Mouse (Mus musculus): ENCODE data around the gene Ankrd13d. TPM values are rescaled to one million over a fixed set of nuclear protein-coding genes. Genes with fewer than 3 reads are reported as not detected.

Gene Ankrd13d
- total RNA-seq, 2 experiments from 2014 or later: 3.5 to 8.5 TPM

DNA sequence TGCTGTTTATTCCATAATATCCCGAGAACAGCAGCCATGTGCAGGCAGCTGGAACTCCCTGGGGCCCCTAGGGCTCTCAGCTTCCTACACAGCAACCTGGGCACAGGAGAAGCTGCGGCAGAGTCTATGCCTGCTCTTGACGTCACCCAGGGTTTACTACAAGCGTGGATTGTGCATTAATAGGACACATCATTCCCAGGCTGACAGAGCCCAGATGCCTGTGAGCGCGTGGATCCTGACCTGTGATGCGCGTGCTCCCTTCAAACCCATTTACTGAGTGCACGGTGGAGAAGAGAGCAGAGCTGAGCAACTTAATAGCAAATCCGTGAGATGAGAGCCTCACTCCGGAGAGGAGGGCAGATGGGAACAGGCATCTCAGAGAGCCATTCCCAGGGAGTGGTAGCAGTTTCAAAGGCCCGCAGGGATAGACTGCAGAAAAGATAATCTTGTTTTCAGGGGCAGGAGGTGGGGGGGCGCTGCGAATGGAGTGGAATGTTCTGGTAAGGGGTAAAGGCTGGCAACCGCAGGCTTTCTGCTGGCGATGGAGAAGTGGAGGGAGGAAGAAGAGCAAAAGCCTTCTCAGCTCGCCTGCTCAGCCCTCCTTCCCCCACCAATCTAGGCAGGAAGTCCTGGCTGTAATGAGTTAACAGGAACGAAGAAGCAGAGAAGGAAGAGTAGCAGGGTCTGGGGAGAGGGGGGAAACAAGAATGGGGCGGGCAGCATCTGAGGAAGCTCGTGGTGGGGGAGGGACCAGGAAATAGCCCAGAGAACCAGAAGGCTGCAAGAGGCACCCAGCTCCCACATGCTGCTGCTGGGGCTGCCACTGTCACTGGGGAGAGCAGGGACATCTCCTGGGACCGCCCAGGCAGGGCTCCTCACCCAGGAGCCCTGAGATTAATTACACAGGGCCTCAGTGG lies 19.1 kb upstream of the Ankrd13d start:
- DNase-seq: no peak

DNA sequence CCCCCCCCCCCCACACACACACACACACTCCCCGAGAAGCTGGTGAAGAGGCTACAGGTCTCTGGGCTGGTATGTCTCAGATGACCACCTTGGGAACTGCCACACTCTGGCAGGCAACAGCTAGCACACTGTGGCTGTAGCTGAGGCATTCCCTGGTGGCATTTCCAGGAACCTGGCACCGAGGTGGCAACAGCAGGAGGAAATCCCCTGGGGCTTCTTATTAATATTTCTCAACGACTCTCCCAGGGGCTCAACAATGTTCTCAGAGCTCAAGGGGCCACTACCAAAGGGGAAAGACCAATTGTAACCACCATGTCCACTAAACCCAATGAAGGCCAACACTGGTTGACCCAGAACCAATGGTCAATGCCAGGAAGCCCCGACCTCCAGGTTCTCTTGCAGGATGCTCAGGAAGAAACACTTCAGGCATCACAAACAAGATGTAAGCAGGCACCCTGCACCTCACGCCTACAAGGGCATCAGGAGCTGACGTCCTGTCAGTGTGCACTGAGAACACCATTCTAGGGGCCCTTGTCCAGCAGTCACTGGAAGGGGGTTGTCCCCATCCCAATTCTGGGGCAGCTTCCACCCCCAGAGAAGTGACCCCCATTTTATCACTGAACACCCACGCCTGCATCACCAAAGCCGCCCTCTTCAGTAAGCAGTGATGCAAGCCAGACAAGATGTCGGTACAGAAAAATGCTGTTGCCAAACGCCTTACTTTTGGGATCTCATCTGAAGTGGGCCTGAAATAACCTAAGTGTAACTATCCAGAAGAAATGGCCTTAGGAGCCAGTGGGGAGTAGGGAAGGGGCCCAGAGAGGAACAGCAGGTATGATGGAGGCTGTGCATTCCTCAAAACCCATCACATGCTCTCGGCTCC lies 18.2 kb upstream of the Ankrd13d start:
- no peak for DNase-seq

DNA sequence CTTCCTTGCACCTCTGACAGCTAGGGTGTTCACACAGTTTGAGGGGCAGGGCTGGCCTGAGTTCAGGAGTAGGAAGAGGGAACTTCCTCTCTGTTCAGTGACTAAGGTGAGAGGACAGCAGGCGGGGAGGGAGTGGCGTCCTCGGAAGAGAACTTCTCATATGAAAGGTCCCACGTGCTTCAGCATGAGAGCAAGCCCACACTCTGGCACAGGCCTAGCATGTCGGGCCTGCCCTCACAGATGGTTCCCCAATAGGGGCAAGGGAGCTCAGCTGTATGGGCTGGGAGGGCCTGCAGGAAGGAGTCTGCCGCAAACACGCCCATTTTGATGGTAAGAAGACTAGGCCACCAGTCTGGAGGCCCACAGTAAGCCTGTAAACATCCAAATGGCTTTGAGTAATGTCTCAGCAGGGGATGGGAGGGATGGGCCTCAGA lies 17.4 kb upstream of the Ankrd13d start:
- no peak for DNase-seq

DNA sequence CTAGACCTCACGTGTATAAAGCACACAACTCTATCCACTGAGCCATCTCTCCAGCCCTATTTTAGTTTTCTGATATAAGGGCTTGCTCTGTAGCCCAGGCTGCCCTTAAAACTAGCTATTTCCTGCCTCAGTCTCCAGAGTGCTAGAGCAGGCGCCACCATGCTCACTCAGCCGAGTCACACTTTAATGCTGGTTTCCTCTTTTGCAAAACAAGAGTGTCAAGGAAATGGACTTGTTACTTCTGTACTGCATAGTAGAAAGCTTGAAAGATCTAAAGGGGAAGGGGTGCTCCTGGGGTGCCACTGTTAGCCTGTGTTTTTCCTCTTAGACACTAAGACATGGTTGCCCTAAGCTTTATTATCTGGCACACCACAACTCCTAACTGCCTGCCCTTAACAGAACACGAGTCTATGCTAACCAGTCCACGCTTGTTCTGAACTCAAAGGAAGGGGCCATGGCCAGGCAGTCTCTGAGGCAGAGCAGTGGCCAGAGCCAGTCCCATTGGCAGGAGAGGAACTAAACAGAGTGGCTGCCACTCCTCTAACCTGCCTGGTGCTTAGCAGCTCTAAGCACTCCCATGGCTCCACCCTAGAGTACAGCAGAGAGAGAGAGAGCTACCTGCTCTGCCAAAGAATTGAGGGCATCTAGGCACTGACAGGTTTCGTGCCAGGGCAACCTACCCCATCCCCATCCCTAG lies 16.8 kb upstream of the Ankrd13d start:
- DNase-seq: no peak

DNA sequence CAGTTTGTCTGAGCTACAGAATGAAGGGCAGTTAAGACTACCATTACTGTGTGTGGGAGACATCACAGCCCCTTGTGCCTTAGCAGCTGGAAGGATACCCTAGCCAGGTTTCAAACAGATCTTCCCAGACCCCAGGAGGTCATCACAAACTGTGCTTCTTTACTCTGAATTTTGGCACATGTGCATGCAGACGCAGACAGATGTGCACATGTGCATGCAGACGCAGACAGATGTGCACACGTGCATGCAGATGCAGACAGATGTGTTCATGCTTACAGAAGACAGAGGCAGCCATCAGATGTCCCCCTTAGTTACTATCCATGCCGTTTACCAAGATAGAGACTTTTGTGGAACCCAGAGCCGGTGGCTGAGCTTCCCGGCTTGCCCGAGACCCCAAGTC lies 16.2 kb upstream of the Ankrd13d start:
- no peak for DNase-seq

DNA sequence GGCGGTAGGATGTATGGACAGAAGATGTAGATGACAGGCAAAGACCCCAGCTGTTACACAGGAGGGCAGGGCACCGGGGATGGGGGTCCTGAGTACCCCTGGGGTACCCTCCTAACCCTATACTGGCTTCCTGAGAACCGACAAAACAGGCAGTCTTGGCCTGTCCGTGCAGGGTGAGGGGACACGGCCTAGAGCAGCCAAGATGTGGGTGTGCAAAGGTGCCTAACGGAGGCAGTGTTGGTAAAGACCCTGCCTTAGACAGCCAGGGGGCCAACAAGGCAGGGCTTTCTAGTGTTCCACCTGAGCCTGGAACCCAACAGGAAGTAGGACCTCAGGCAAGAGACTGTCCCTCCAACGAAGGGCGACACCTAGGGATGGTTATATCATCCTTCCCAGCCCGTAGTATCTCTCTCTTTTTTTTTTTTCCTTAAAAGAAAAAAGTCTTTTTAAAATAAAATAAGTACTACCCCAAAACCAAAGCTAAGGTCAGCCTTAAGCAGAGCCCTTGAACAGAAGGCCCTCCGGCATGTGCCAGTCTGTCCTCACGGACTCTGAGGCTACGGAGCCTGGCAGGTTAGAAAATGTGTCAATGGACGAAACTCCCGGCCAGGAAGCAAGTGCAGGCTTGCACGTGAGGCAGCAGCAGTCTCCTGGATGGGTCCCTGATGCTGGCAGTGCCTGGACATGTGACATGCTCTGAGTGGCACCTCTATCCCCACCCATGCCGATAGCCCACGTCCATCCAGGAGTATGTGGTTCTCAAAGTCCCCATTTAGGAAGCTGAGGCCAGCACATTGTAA lies 15.6 kb upstream of the Ankrd13d start:
- no peak for DNase-seq

DNA sequence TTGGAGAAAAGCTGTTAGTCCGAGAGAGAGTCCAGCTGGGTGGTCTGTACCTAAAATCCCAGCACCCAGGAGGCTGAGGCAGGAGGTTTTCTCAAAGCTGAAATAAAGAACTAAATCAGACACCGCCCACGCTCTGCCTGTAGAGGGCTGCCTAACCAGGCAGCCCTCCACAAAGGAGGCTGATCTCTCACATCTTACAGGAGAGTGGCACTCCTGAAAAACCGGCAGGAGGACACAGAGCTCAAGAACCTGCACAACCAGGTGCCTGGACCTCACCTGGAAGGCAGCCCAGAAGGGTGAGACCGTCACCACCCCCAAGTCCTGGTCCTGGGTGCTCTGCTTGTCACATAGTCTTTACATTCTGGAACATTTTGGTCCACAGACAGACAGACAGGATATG lies 14.9 kb upstream of the Ankrd13d start:
- DNase-seq: no peak

DNA sequence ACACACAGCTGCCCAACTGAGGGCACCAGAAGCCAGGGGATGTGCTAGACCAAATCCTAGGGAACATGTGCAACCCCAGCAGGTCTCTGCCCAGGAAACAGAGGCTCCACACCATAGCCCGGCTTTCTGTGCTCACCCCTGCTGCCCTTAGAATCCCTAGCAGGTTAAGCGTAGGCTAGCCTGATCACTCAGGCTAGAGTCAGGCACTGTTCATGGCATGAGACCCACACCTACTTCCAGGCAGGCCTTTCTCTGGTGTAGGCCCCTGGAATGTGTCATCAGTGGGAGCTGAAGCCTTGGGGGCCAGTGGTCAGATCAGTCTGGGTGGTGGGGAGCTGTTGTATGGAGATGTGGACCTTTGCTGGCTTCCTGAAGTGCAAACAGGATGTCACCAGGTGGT lies 13.7 kb upstream of the Ankrd13d start:
- no peak for DNase-seq

DNA sequence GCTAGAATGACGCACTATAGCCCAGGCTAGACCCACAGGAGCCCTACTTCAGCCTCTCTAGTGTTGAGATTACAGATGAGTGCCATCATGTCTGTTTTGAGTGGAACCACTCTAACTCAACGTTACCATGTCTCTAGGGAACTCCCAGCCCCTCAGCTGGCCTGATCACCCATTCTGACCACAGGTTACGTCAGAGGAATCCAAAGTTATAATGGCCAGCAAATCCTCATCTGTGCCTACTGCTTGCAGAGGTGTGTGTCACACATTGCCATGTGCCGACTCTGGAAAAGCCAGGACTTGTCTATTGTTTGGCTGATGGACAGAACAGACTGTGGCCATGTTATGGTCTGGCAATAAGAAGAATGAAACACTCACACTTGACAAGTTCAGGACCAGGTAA lies 12.5 kb upstream of the Ankrd13d start:
- no peak for DNase-seq

DNA sequence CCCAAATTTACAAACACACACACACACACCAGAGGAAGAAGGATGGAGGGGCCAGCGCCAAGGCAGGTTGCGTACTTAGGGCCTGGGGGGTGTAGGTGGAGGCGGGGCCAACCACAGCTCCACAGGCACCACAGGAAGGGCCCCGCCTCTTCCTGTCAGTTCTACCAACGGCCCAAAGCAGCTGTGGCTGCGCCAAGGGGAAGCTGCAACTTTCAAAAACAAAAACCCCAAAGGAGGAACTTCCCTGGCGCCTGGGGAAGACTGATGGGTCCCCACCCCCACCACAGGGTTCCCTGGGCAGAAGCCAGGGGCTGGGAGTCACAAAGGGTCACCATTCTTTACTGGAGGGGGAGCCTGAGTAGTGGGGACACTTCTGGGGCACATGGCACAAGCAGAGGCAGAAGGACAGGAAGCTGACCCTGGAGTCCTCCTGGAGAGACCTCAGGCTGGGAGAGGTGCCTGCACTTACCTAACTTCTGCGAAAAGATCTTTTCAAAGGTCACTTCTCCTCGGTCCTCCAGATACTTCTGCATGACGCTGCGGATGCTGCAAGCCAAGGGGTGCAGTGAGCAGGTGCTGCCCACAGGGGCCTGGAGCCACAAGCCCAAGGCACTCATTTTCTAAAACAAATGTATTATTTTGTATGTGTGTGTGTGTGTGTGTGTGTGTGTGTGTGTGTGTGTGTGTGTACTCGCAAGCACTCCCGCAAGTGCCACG lies 11.6 kb upstream of the Ankrd13d start:
- DNase-seq: peak; percentile 63

DNA sequence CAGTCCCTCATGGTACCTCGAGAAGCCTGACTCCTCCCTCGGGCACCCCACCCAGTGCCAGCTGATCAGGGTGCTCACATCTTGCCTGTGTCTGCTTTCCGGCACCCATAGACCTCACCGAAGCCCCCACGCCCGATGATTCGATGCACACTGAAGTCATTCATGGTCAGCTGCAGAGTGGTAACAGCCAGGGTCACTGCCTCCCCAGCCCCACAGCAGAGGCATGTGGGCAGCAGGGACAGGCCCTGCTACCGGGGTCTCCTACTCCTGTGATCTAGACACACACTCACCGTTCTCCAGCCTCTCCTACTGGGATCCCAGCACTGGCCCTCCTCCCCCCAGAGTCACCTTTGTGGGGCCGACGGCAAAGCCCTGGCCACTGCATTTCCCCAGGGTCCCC lies 8.2 kb upstream of the Ankrd13d start:
- no peak for DNase-seq

DNA sequence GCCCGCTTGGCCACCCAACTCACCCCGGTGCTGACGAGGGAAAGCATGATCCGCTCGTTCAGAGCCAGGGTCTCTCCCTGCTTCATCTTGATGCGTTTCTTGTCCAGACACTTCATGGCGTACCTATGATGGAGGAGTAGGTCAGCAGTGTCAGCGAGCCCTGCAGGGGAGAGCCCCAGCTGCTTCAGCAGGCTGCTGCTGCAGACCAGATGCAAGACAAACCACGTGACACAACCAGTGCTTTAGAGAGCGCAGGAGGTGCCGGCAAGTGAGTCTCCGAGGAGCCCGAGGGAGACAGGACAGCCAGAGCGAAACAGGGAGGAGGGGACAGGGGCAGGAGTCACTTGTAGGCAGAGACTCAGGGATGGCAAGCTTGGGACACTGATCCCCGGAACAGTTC lies 7.8 kb upstream of the Ankrd13d start:
- DNase-seq: no peak

DNA sequence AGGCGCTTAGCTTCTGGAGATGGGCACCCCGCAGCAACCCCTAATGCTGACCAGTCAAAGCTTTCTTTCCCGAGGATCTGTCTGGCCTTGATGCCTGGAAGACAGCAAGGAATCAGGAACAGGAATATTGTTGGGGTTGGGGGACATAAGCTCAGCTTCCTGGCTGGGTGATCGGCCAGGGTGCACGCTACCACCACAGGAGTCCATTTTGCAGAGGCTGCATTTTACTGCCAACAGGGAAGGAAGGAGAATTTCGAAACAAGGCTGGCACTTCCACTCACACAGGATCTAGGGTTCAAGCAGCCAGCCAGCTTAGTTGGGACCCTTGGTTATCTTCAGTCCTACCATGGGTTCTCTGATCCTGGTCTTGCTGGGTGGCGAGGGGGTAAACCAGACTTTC lies 716 bp upstream of the Ankrd13d start:
- no peak for DNase-seq

DNA sequence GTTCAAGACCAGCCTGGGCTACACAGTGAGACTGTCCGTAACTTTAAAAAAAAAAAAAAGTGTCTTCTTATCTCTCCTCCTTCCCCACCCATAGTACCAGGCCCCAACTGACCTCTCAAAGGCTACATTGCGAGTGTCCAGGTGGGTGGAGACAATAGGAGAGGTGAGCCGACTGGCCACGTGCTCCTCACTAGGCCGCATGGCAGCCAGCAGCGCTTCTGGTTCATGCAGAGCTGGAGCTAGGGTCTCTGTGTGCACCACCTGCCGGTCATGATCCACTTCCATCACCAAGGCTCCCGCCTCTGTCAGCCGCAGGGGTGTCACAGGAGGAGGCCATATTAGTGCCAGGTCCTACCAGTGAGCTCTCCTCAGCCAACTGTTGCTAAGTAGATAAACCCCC lies 2.5 kb downstream of the Ankrd13d start:
- DNase-seq: no peak

DNA sequence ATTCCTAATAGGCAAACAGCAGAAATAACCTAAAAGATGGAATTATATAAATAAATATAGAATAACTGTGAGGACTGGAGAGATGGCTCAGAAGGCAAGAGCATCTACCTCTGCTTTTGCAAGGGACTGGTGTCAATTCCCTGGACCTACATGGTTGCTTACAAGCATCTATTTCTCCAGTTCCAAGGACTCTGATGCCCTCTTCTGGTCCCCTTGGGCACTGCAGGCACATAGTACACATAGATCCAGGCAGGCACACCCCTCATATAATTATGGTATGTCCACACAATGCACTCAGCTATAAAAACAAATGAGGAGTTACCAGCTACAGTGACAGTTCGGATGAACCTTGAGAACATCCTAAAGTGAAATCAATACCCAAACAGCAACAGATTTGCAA lies 3.5 kb downstream of the Ankrd13d start:
- no peak for DNase-seq

DNA sequence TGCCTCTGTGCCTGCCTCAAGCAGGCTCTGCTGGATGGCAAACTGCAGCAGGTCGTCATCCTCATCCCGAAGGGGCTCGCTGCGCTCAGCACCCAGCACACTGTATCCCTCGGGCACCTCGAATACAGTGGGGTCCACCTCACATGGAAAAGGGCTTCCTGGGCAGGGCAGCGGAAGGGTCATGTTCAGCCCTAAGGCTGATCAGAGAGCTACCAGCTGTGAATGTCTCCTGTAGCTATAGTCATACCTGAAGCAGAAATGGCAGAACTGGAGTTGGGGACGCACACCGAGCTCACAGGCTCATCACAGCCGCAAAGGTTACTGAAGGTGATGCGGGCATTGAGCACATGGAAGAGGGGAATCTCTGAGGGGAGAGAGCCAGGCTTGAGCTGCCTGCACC lies 12.0 kb downstream of the Ankrd13d start:
- DNase-seq: no peak

DNA sequence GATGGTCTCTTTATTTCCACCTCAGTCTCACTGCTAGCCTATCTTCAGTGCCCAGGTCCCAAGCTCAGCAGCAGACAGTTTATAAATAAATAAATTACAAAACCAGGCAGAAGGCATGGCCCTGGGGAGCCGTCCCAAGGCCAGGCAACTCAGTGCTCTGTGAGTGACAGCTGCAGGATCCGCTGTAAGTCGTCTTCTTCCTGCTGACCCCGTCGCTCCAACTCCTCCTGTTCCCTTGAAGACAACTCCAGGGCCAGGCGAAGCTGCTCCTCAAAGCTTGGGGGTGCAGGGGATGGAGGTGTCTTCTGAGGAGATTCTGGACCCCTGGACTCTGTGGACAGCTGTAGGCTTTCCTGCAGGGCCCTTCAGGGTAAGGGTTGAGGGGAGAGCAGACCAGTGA lies 12.8 kb downstream of the Ankrd13d start:
- DNase-seq: peak; percentile 54

DNA sequence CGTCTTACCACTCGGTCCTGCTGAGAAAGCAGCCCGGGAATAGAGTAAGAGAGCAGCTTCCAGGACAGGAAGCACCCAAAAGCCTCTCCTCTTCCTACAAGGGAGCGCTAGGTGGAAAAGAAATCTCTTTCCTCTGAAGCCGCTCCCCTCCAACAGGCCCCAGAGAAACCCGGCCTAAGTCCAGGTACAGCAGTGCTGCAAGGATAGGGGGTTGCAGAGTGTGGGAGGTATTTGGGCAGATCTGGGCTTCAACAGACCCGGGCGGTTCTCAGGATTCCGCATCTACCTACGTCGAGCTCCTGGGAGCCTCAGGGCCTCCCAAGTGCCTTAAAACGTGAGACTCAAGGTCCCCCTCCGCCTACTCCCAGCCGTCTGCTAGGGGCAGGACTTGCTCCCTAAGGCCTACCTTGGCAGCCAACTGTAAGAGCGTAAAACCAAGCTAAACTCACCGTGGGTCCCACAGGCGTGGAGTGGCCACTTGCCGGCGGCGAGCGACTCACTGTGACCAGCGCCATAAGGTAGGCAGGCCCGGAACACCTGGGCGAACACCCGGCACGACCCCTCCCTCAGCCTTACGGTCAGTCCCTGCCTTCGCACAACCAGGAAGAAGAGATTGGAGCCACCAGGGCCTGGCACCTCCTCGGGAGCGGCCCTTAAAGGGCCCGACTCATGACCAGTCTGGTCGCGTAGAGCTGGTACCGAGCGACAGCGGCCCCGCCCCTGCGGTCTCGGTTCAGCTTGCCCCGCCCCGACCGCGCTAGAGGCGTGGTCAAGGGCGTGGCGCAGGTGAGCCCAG lies 14.2 kb downstream of the Ankrd13d start, which contains the start of gene Ssh3:
TSS of gene Ssh3 (minus strand) at position 615 of the 796 bp plus-strand sequence.
- peak; percentile 85 for DNase-seq

DNA sequence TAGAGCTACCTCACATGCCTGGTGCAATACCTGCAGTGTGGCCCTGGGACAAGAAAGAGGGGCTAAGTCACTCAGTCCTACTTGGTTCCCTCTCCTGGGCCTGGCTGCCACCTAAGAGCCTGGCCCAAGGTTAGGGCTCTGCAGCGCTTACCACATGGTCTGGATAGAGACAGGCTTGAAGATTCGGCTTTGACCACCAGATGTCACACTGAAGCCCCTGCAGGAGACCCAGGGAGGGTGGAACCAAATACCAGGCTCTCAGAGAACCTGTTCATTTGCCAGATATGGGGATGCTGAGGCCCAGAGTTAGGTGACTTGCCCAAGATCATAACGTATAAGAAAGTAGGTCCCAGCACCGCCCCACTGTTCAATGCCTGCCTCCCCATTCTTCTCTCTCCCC lies 17.0 kb downstream of the Ankrd13d start:
- DNase-seq: no peak

DNA sequence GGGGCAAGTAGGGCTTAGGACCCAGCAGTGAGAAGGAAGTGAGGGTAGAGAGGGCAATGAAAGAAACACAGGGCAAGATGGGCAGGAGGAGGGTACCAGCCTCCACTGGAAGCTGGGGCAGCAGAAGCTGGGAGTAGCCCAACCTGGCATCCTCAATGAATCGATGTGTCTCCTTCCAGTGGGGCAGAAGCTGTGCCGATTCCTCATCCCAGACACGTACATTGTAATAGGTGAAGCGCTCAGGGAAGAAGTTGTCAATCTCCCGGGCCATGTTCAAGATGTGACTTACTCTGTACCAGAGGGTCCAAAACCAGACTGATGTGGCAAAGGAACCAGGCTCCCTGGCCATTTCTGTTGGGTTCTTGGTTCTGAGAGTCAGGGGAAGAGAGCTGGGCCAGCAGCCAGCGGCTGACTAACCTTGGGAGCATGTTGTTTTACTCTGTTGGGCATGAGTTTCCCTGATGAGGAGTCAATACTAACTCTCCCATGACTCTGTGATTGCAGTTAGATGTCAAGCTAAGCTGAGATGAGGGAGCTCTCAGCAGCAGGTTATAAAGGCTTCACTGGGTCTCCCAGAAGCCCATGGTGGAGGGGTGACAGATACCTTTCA lies 18.7 kb downstream of the Ankrd13d start:
- peak; percentile 38 for DNase-seq

All from adrenal gland, postnatal 10 days (tissue).